Mouse (Mus musculus): ENCODE results near the gene Cyren. TPM values are rescaled to one million over a fixed set of nuclear protein-coding genes. Genes with fewer than 3 reads are reported as not detected.

Gene Cyren
- total and polyA plus RNA-seq, 3 experiments, result 7.9 to 11.9 (median 9.7) TPM

GRCm38 (mm10) chr6:34896168-34896780 is 18.4 kb upstream of the Cyren start:
- Histone ChIP-seq H3K4me2 (ENCODE audit: insufficient read depth, low read depth, poor library complexity, severe bottlenecking) (no peak overlapping the region), H3K9ac (ENCODE audit: insufficient read depth, low read depth) (no peak overlapping the region), H3K27me3 (replicated peaks) (no peaks in the 10 kb centered on the region), H3K4me1 (ENCODE audit: control insufficient read depth in 1 of 2, insufficient read depth in 2 of 2) (peaks cover 0 to 7% of the 10 kb centered on the region in 2 experiments; a peak in 2 of 4 replicates), H3K9me3 (replicated peaks; ENCODE audit: low read length) (no peaks in the 10 kb centered on the region), H3K4me3 (replicated peaks in 1 of 3; ENCODE audit: low read depth in 2 of 3, low read length in 2 of 3, poor library complexity in 1 of 3) (no peak overlapping the region), H3K36me3 (replicated peaks in 1 of 2; ENCODE audit: control insufficient read depth in 1 of 2, insufficient read depth in 1 of 2, low read length in 1 of 2) (peaks cover 61 to 95% of the 10 kb centered on the region in 2 experiments), H3K27ac (ENCODE audit: insufficient read depth, low read depth) (no peak overlapping the region), H3K79me2 (replicated peaks; ENCODE audit: control insufficient read depth, extremely low read depth, insufficient read depth, poor library complexity, severe bottlenecking) (no peaks in the 10 kb centered on the region)
- in situ Hi-C loops (cut with MboI; ENCODE audit: low pct_ligation_motif_present, low pct_unique_long_range_greater_than_20kb, low sequenced_read_pairs) (no loop called here), dilution Hi-C loops (cut with MboI; ENCODE audit: extremely low pct_ligation_motif_present, extremely low pct_unique_long_range_greater_than_20kb, low sequenced_read_pairs) (no loop called here)
- no peak for DNase-seq (ENCODE audit: extremely low read depth)
- TF ChIP-seq NRF1 (IDR thresholded peaks at IDR 0.05; ENCODE audit: low read depth, low read length), result no peak
- no peak for TF ChIP-seq POLR2AphosphoS2 (IDR thresholded peaks at IDR 0.05; ENCODE audit: low read depth, low read length)
- no peak for TF ChIP-seq HCFC1 (IDR thresholded peaks at IDR 0.05; ENCODE audit: low read depth, low read length)

GRCm38 (mm10) chr6:34895569-34895968 is 17.7 kb upstream of the Cyren start:
- in situ Hi-C loops (cut with MboI; ENCODE audit: low pct_ligation_motif_present, low pct_unique_long_range_greater_than_20kb, low sequenced_read_pairs), result no loop called here
- Histone ChIP-seq H3K79me2 (replicated peaks; ENCODE audit: control insufficient read depth, extremely low read depth, insufficient read depth, poor library complexity, severe bottlenecking) (no peaks in the 10 kb centered on the region), H3K36me3 (replicated peaks in 1 of 2; ENCODE audit: control insufficient read depth in 1 of 2, insufficient read depth in 1 of 2, low read length in 1 of 2) (peaks cover 63 to 95% of the 10 kb centered on the region in 2 experiments), H3K27me3 (replicated peaks) (no peaks in the 10 kb centered on the region), H3K4me2 (ENCODE audit: insufficient read depth, low read depth, poor library complexity, severe bottlenecking) (no peak overlapping the region), H3K9ac (ENCODE audit: insufficient read depth, low read depth) (no peak overlapping the region), H3K4me1 (ENCODE audit: control insufficient read depth in 1 of 2, insufficient read depth in 2 of 2) (peaks cover 0 to 4% of the 10 kb centered on the region in 2 experiments; a peak in 1 of 4 replicates), H3K27ac (ENCODE audit: insufficient read depth, low read depth) (no peak overlapping the region), H3K4me3 (replicated peaks in 1 of 3; ENCODE audit: low read depth in 2 of 3, low read length in 2 of 3, poor library complexity in 1 of 3) (no peak overlapping the region), H3K9me3 (replicated peaks; ENCODE audit: low read length) (no peaks in the 10 kb centered on the region)
- no peak for TF ChIP-seq MAX (IDR thresholded peaks at IDR 0.05; ENCODE audit: low read length)
- no peak for TF ChIP-seq IRF4 (IDR thresholded peaks at IDR 0.05; ENCODE audit: low read depth, low read length)
- TF ChIP-seq RCOR1 (conservative IDR thresholded peaks at IDR 0.05; ENCODE audit: low read depth, low read length), result no peak
- no peak for TF ChIP-seq JUND (conservative IDR thresholded peaks at IDR 0.05; ENCODE audit: low read depth, low read length)
- TF ChIP-seq JUN (IDR thresholded peaks at IDR 0.05; ENCODE audit: insufficient read depth, low read depth, low read length), result no peak
- TF ChIP-seq SIN3A (IDR thresholded peaks at IDR 0.05; ENCODE audit: low read length), result no peak
- no peak for TF ChIP-seq USF2 (conservative IDR thresholded peaks at IDR 0.05; ENCODE audit: low read depth, low read length)
- no peak for TF ChIP-seq ZMIZ1 (IDR thresholded peaks at IDR 0.05; ENCODE audit: low read depth, low read length)
- TF ChIP-seq MAFK (IDR thresholded peaks at IDR 0.05; ENCODE audit: insufficient replicate concordance, low read length), result no peak
- TF ChIP-seq MXI1 (IDR thresholded peaks at IDR 0.05; ENCODE audit: low read depth, low read length), result no peak
- TF ChIP-seq TBP (conservative IDR thresholded peaks at IDR 0.05; ENCODE audit: low read depth, low read length), result no peak
- no peak for TF ChIP-seq MYC (IDR thresholded peaks at IDR 0.05; ENCODE audit: low read depth, low read length)
- TF ChIP-seq HCFC1 (IDR thresholded peaks at IDR 0.05; ENCODE audit: low read depth, low read length), result no peak
- no peak for TF ChIP-seq GABPA (IDR thresholded peaks at IDR 0.05; ENCODE audit: insufficient replicate concordance, low read depth, low read length)
- no peak for TF ChIP-seq PAX5 (IDR thresholded peaks at IDR 0.05; ENCODE audit: low read length)
- TF ChIP-seq POLR2A (IDR thresholded peaks at IDR 0.05; ENCODE audit: low read depth, low read length), result no peak
- TF ChIP-seq UBTF (IDR thresholded peaks at IDR 0.05; ENCODE audit: low read depth, low read length), result no peak
- TF ChIP-seq MAZ (IDR thresholded peaks at IDR 0.05; ENCODE audit: low read depth, low read length), result no peak
- no peak for TF ChIP-seq POLR2AphosphoS2 (IDR thresholded peaks at IDR 0.05; ENCODE audit: low read depth, low read length)
- TF ChIP-seq ZNF384 (IDR thresholded peaks at IDR 0.05; ENCODE audit: low read depth, low read length), result no peak
- dilution Hi-C loops (cut with MboI; ENCODE audit: extremely low pct_ligation_motif_present, extremely low pct_unique_long_range_greater_than_20kb, low sequenced_read_pairs), result no loop called here
- no peak for DNase-seq (ENCODE audit: extremely low read depth)
